Mouse (Mus musculus): ENCODE results near the gene Serpine2.

The Serpine2 gene

GRCm38 (mm10) chr1:79861130-79861942 lies at the start of gene Serpine2:
Gene Serpine2, minus strand, starts transcription at chr1:79861180.
- no peak for DNase-seq (ENCODE audit: low read depth, low spot score)

- DNase-seq (ENCODE audit: low read depth, low spot score): no peak
Measured at GRCm38 (mm10) chr1:79907811-79908210, 46.8 kb upstream of the Serpine2 start.

- no peak for DNase-seq (ENCODE audit: low read depth, low spot score)
Measured at GRCm38 (mm10) chr1:79905241-79905640, 44.3 kb upstream of the Serpine2 start.

- DNase-seq (ENCODE audit: low read depth, low spot score): no peak
Measured at GRCm38 (mm10) chr1:79902901-79903300, 41.9 kb upstream of the Serpine2 start.

GRCm38 (mm10) chr1:79882648-79883047 lies 21.7 kb upstream of the Serpine2 start:
- DNase-seq (ENCODE audit: low read depth, low spot score): no peak

GRCm38 (mm10) chr1:79874741-79875140 lies 13.8 kb upstream of the Serpine2 start:
- peak; percentile 47 for DNase-seq (ENCODE audit: low read depth, low spot score)

GRCm38 (mm10) chr1:79860411-79861039 lies 455 bp downstream of the Serpine2 start:
- no peak for DNase-seq (ENCODE audit: low read depth, low spot score)

- no peak for DNase-seq (ENCODE audit: low read depth, low spot score)
Measured at GRCm38 (mm10) chr1:79859975-79860374, 1.0 kb downstream of the Serpine2 start.

GRCm38 (mm10) chr1:79859026-79859425 lies 2.0 kb downstream of the Serpine2 start:
- peak; percentile 17 for DNase-seq (ENCODE audit: low read depth, low spot score)

GRCm38 (mm10) chr1:79858389-79858994 lies 2.5 kb downstream of the Serpine2 start:
- DNase-seq (ENCODE audit: low read depth, low spot score): peak; percentile 15

- DNase-seq (ENCODE audit: low read depth, low spot score): peak; percentile 6
Measured at GRCm38 (mm10) chr1:79857681-79858388, 3.1 kb downstream of the Serpine2 start.

GRCm38 (mm10) chr1:79856756-79857155 lies 4.2 kb downstream of the Serpine2 start:
- DNase-seq (ENCODE audit: low read depth, low spot score): peak; percentile 14

- DNase-seq (ENCODE audit: low read depth, low spot score): no peak
Measured at GRCm38 (mm10) chr1:79853527-79853926, 7.5 kb downstream of the Serpine2 start.

GRCm38 (mm10) chr1:79850341-79850740 lies 10.6 kb downstream of the Serpine2 start:
- DNase-seq (ENCODE audit: low read depth, low spot score): no peak

- no peak for DNase-seq (ENCODE audit: low read depth, low spot score)
Measured at GRCm38 (mm10) chr1:79848663-79849062, 12.3 kb downstream of the Serpine2 start.

- DNase-seq (ENCODE audit: low read depth, low spot score): no peak
Measured at GRCm38 (mm10) chr1:79846891-79847290, 14.1 kb downstream of the Serpine2 start.

GRCm38 (mm10) chr1:79832719-79833404 lies 28.1 kb downstream of the Serpine2 start:
- no peak for DNase-seq (ENCODE audit: low read depth, low spot score)

- no peak for DNase-seq (ENCODE audit: low read depth, low spot score)
Measured at GRCm38 (mm10) chr1:79823951-79824633, 36.9 kb downstream of the Serpine2 start.

- DNase-seq (ENCODE audit: low read depth, low spot score): no peak
Measured at GRCm38 (mm10) chr1:79822806-79823525, 38.0 kb downstream of the Serpine2 start.

- DNase-seq (ENCODE audit: low read depth, low spot score): no peak
Measured at GRCm38 (mm10) chr1:79819296-79819879, 41.6 kb downstream of the Serpine2 start.

Measured in ES-CJ7 (cell line).